Mouse (Mus musculus): ENCODE data around the gene Gm20458. TPM values are rescaled to one million over a fixed set of nuclear protein-coding genes. Genes with fewer than 3 reads are reported as not detected.

Gene Gm20458
- polyA plus RNA-seq, 1 experiment from 2014 or later, result 6.9 TPM

DNA sequence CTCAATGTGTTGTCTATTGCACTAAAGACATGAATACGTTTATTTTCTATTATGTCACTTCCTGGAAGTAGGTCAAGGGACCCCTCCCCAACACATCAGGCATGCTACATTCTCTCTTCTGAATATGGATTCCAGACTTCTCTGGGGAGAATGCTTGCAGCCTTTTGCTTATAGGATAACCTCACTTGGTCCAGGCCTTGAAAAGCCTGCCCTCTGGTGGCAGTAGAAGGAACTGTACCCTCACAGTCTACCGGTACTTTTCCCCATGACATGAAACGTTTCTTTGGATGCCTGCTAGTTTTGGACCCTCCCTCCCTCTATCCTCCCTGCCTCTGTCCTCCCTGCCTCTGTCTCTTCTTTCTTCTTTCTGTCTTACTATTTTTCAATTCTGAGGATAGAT is 70.4 kb downstream of the Gm20458 start:
- H3K4me1 ChIP-seq, result no peaks in the 10 kb centered on the region
- H3K4me2 ChIP-seq (replicated peaks), result no peak overlapping the region
- H3K27ac ChIP-seq (replicated peaks), result no peak overlapping the region
- H3K27me3 ChIP-seq, result no peaks in the 10 kb centered on the region; the same call in 1 of the 2 replicates
- H3K4me3 ChIP-seq, result no peak overlapping the region
- no peak for ATAC-seq (ENCODE audit: low FRiP score, low read depth)
- H3K9ac ChIP-seq (replicated peaks), result no peak overlapping the region
- H3K36me3 ChIP-seq, result no peaks in the 10 kb centered on the region
- peaks cover 10% of the 10 kb centered on the region; the same call in 1 of the 2 replicates for H3K9me3 ChIP-seq
- WGBS, result 6% methylated on average over 3 of the region's 3 CpGs

DNA sequence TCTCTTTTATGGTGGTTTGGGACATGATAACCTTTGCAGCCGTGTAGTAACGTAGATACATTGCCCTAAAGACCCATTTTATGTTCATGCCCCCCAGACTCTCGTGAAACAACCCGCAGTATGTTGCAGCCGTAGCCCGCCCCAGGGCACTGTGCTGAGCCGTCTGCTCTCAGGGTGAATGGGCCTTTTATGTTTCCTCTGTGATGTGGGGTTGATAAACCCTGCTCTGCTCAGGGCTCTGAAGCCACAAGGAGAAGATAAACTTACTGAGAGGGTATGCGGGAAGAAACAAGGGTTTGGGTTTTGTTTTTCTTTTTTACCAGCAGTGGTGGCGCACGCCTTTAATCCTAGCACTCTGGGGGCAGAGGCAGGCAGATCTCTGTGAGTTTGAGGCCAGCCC is 73.5 kb downstream of the Gm20458 start:
- Histone ChIP-seq H3K9ac (replicated peaks) (no peak overlapping the region), H3K4me1 (no peaks in the 10 kb centered on the region), H3K27me3 (no peaks in the 10 kb centered on the region; the same call in 1 of the 2 replicates), H3K27ac (replicated peaks) (no peak overlapping the region), H3K9me3 (no peaks in the 10 kb centered on the region), H3K4me2 (replicated peaks) (no peak overlapping the region), H3K36me3 (no peaks in the 10 kb centered on the region), H3K4me3 (no peak overlapping the region)
- ATAC-seq (ENCODE audit: low FRiP score, low read depth), result no peak
- WGBS, result 83% methylated on average over 10 of the region's 10 CpGs

DNA sequence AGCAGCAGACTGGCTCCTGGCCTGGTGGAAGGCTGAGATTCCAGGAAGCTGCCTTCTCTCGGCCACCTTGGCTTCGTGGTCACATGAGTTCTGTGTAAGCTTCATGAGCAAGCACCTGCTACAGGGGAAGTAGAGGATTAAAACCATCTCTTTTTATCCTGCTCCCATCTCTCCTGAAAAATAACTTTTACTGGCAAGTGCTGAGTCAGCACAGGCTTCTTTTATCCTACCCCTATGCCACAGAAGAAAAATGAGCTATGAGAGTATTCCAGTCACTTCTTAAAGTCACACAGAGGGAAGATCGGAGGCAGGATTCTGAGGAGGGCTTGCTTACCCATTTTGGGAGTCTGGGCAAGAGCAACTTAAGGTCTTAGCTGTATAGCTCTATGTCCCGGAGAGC is 76.2 kb downstream of the Gm20458 start:
- no peak overlapping the region for H3K27ac ChIP-seq (replicated peaks)
- 89% methylated on average over 4 of the region's 4 CpGs for WGBS
- no peaks in the 10 kb centered on the region for H3K36me3 ChIP-seq
- no peak overlapping the region for H3K9ac ChIP-seq (replicated peaks)
- H3K4me3 ChIP-seq, result no peak overlapping the region
- no peak overlapping the region for H3K4me2 ChIP-seq (replicated peaks)
- H3K9me3 ChIP-seq, result no peaks in the 10 kb centered on the region
- no peak for ATAC-seq (ENCODE audit: low FRiP score, low read depth)
- no peaks in the 10 kb centered on the region; the same call in 1 of the 2 replicates for H3K27me3 ChIP-seq
- H3K4me1 ChIP-seq, result no peaks in the 10 kb centered on the region

Other genes with a start within 250 kb of the Gm20458 start
- gene Wfdc15b, start 239.3 kb upstream of the Gm20458 start, polyA plus RNA-seq (2016; fragmentation: Nextera tagmentation; extraction: Ambion mirVana), result not detected in 2 replicates
- gene Svs2, start 222.5 kb upstream of the Gm20458 start, polyA plus RNA-seq (2016; fragmentation: Nextera tagmentation; extraction: Ambion mirVana), result not detected in 2 replicates
- not detected in 2 replicates for gene Svs3b, start 204.3 kb upstream of the Gm20458 start, polyA plus RNA-seq (2016; fragmentation: Nextera tagmentation; extraction: Ambion mirVana)
- gene Svs4, start 182.5 kb upstream of the Gm20458 start, polyA plus RNA-seq (2016; fragmentation: Nextera tagmentation; extraction: Ambion mirVana), result not detected in 2 replicates
- gene Svs3a, start 171.7 kb upstream of the Gm20458 start, polyA plus RNA-seq (2016; fragmentation: Nextera tagmentation; extraction: Ambion mirVana), result not detected in 2 replicates
- gene Svs6, start 144.2 kb upstream of the Gm20458 start, polyA plus RNA-seq (2016; fragmentation: Nextera tagmentation; extraction: Ambion mirVana), result not detected in 2 replicates
- not detected in 2 replicates for gene Svs5, start 128.2 kb upstream of the Gm20458 start, polyA plus RNA-seq (2016; fragmentation: Nextera tagmentation; extraction: Ambion mirVana)
- gene Slpi, start 71.9 kb upstream of the Gm20458 start, polyA plus RNA-seq (2016; fragmentation: Nextera tagmentation; extraction: Ambion mirVana), result not detected in 2 replicates
- gene Rbpjl, start 57.8 kb upstream of the Gm20458 start, polyA plus RNA-seq (2016; fragmentation: Nextera tagmentation; extraction: Ambion mirVana), result 0.15 TPM in 1 of 2 replicates, not detected in the other
- 2.8 and 13.5 TPM in 2 replicates for gene Matn4, start 55.8 kb upstream of the Gm20458 start, polyA plus RNA-seq (2016; fragmentation: Nextera tagmentation; extraction: Ambion mirVana)
- 10.5 and 11.3 TPM in 2 replicates for gene Sdc4, start 17.1 kb upstream of the Gm20458 start, polyA plus RNA-seq (2016; fragmentation: Nextera tagmentation; extraction: Ambion mirVana)
- 68.8 and 69.6 TPM in 2 replicates for gene Sys1, start 4.0 kb upstream of the Gm20458 start, polyA plus RNA-seq (2016; fragmentation: Nextera tagmentation; extraction: Ambion mirVana)
- 0.19 TPM in 1 of 2 replicates, not detected in the other for gene Trp53tg5, start 12.8 kb downstream of the Gm20458 start, polyA plus RNA-seq (2016; fragmentation: Nextera tagmentation; extraction: Ambion mirVana)
- 4.7 and 6.0 TPM in 2 replicates for gene Dbndd2, start 25.1 kb downstream of the Gm20458 start, polyA plus RNA-seq (2016; fragmentation: Nextera tagmentation; extraction: Ambion mirVana)
- gene Pigt, start 36.6 kb downstream of the Gm20458 start, polyA plus RNA-seq (2016; fragmentation: Nextera tagmentation; extraction: Ambion mirVana), result 46.2 and 48.7 TPM in 2 replicates
- gene Wfdc2, start 101.4 kb downstream of the Gm20458 start, polyA plus RNA-seq (2016; fragmentation: Nextera tagmentation; extraction: Ambion mirVana), result 15.3 and 16.4 TPM in 2 replicates
- not detected in 2 replicates for gene Spint3, start 112.5 kb downstream of the Gm20458 start, polyA plus RNA-seq (2016; fragmentation: Nextera tagmentation; extraction: Ambion mirVana)
- gene Wfdc6a, start 124.5 kb downstream of the Gm20458 start, polyA plus RNA-seq (2016; fragmentation: Nextera tagmentation; extraction: Ambion mirVana), result not detected in 2 replicates
- not detected in 2 replicates for gene Eppin, start 132.6 kb downstream of the Gm20458 start, polyA plus RNA-seq (2016; fragmentation: Nextera tagmentation; extraction: Ambion mirVana)
- not detected in 2 replicates for gene Wfdc6b, start 152.6 kb downstream of the Gm20458 start, polyA plus RNA-seq (2016; fragmentation: Nextera tagmentation; extraction: Ambion mirVana)
- not detected in 2 replicates for gene Wfdc8, start 152.7 kb downstream of the Gm20458 start, polyA plus RNA-seq (2016; fragmentation: Nextera tagmentation; extraction: Ambion mirVana)
- not detected in 2 replicates for gene Wfdc16, start 177.8 kb downstream of the Gm20458 start, polyA plus RNA-seq (2016; fragmentation: Nextera tagmentation; extraction: Ambion mirVana)
- gene Wfdc10, start 195.1 kb downstream of the Gm20458 start, polyA plus RNA-seq (2016; fragmentation: Nextera tagmentation; extraction: Ambion mirVana), result not detected in 2 replicates
- gene Wfdc9, start 195.6 kb downstream of the Gm20458 start, polyA plus RNA-seq (2016; fragmentation: Nextera tagmentation; extraction: Ambion mirVana), result not detected in 2 replicates
- gene Wfdc11, start 213.1 kb downstream of the Gm20458 start, polyA plus RNA-seq (2016; fragmentation: Nextera tagmentation; extraction: Ambion mirVana), result not detected in 2 replicates
- gene Wfdc13, start 224.1 kb downstream of the Gm20458 start, polyA plus RNA-seq (2016; fragmentation: Nextera tagmentation; extraction: Ambion mirVana), result not detected in 2 replicates
- gene Spint4, start 237.5 kb downstream of the Gm20458 start, polyA plus RNA-seq (2016; fragmentation: Nextera tagmentation; extraction: Ambion mirVana), result not detected in 2 replicates

Data from midbrain, embryonic 12.5 days (tissue).